Mouse (Mus musculus): ENCODE measurements around the gene Mpp5. TPM values are rescaled to one million over a fixed set of nuclear protein-coding genes. Genes with fewer than 3 reads are reported as not detected.
A peak's percentile ranks its signal among the peaks of the same experiment; 100 is the strongest.

Mpp5 gene
- 12.1 and 16.1 TPM in 2 replicates for polyA plus RNA-seq (2014; fragmentation: Nextera tagmentation; extraction: Ambion mirVana)

DNA sequence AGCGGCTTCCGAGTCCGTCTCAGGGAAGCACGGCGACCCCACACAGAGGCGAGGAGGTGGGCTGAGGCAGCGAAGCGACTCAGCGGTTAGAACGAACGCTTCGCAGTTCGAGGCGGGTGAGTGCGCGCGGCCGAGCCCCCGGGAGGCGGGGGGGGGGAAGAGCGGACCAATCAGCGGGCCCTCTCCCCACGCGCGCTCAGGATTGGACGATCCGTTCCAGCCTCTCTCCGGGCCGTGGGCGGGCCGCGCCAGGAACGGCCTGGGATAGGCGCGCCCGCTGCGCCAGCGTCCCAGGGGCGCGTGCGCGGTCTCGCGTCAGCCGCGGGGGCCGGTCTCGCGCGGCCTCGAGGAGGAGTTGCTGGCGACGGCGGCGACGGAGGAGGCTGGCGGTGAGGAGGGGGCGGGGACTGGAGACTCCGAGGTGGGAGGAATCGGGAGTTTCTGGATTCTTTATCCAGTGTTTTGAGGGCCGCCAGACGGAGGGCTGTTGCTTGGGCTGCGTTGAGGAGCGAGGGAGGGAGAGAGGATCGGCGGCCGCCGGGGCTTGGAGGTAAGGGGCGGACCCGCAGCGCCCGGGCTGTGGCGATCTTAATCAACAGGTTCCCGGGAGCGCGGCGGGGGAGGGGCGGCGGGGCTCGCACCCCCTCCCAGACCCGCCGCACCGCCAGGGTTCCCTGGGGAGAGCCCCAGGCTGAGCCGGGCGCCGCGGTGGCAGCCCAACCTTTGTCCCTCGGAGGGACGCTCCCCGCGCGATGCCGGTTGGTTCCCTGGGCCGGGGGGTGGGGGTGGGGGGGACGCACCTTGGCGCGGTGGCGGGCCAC lies at the start of gene Mpp5:
Gene Mpp5, plus strand, starts transcription at position 351 of the 821 bp plus-strand sequence.
- H3K9ac ChIP-seq (ENCODE audit: low read length): peak within 1 kb of the TSS; percentile 79
- ATAC-seq: peak; percentile 100
- under 1% methylated on average over 79 of the region's 98 CpGs for WGBS

DNA sequence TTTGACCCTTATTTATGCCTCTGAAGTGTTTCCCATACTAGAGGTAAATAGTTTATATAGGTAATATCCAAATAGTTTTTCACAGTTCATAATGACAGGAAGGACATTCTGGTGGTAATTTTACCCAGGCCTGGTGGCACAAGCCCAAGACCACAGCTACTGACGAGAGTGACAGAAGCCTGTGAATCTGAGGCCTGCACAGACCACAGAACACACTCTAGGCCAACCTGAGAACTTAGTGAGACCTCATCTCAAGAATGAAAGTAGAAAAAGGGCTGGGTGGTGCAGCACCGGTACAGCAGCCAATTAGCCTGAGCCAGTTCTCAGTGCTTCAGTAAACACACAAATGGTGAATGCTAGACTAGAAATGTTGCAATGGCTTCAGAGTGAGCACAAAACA lies 30.9 kb upstream of the Mpp5 start:
- Histone ChIP-seq H3K4me1 (ENCODE audit: control insufficient read depth, insufficient read depth, low read length) (no peaks in the 10 kb centered on the region), H3K9ac (ENCODE audit: low read length) (no peak overlapping the region), H3K27me3 (replicated peaks; ENCODE audit: control insufficient read depth, insufficient read depth, low read length) (no peaks in the 10 kb centered on the region), H3K4me3 (ENCODE audit: low read depth, low read length) (no peak overlapping the region), H3K9me3 (replicated peaks; ENCODE audit: control insufficient read depth, low read length) (no peaks in the 10 kb centered on the region), H3K36me3 (ENCODE audit: control insufficient read depth, insufficient read depth, low read length) (no peaks in the 10 kb centered on the region), H3K27ac (ENCODE audit: low read depth, low read length) (no peak overlapping the region), H3K4me2 (ENCODE audit: low read length) (no peak overlapping the region)
- DNase-seq (ENCODE audit: low spot score) (no peak), ATAC-seq (no peak)
- WGBS: 84% methylated on average over 2 of the region's 2 CpGs

More for the DNA sequence above, at the start of gene Mpp5:
- Histone ChIP-seq H3K36me3 (ENCODE audit: control insufficient read depth, insufficient read depth, low read length) (no peaks in the 10 kb centered on the region), H3K4me1 (ENCODE audit: control insufficient read depth, insufficient read depth, low read length) (peaks cover 3% of the 10 kb centered on the region), H3K4me2 (ENCODE audit: low read length) (peak within 1 kb of the TSS; percentile 72), H3K9me3 (replicated peaks; ENCODE audit: control insufficient read depth, low read length) (no peaks in the 10 kb centered on the region), H3K27me3 (replicated peaks; ENCODE audit: control insufficient read depth, insufficient read depth, low read length) (0 out of 2 replicates have a peak, but pooled peaks cover 3% of the 10 kb centered on the region), H3K4me3 (ENCODE audit: low read depth, low read length) (peak within 1 kb of the TSS; percentile 85), H3K27ac (ENCODE audit: low read depth, low read length) (peak within 1 kb of the TSS; percentile 86)
- peak; percentile 99 for DNase-seq (ENCODE audit: low spot score)

DNA sequence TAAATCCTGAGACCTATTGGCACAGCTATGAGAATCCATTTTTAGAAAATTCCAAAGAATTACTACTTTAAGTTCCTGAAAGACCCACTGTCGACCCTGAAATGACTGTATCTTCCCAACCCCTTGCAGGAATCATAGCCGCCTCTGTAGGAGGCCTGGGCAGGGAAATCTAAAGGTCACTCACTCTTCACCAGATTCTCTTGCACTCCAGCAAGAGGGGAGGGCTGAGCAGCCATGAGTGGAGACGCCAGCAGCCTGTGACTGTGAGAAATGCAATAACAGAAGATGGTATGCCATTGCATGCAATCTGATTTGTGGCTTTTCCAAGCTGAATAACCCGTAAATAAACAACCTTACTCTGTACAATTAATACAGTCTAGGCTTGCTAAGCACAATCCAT lies 21.0 kb upstream of the Mpp5 start:
- H3K4me3 ChIP-seq (ENCODE audit: low read depth, low read length): no peak overlapping the region
- no peak overlapping the region for H3K9ac ChIP-seq (ENCODE audit: low read length)
- H3K4me2 ChIP-seq (ENCODE audit: low read length): no peak overlapping the region
- H3K27ac ChIP-seq (ENCODE audit: low read depth, low read length): no peak overlapping the region
- H3K9me3 ChIP-seq (replicated peaks; ENCODE audit: control insufficient read depth, low read length): no peaks in the 10 kb centered on the region
- WGBS: 69% methylated on average over 4 of the region's 4 CpGs
- H3K27me3 ChIP-seq (replicated peaks; ENCODE audit: control insufficient read depth, insufficient read depth, low read length): no peaks in the 10 kb centered on the region
- H3K4me1 ChIP-seq (ENCODE audit: control insufficient read depth, insufficient read depth, low read length): no peaks in the 10 kb centered on the region
- ATAC-seq (no peak), DNase-seq (ENCODE audit: low spot score) (no peak)
- no peaks in the 10 kb centered on the region for H3K36me3 ChIP-seq (ENCODE audit: control insufficient read depth, insufficient read depth, low read length)

DNA sequence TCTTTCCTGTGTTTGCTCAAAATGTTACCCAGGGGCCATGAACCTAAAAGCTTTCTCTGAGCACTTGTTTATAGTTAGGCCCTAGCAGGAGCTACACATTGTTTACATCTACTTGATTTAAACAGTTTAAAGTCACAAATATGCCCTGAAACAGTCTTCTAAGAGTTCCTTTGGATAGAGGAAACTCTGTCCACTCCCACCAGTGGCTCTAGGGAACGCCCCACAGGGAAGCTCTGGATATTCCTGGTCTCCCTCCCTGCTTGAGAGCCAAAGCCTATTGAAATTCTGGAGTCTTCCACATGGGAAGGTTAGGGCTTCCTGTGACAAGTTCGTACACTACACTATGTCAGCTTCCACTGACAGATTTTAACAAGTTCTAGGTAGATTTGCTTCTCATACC lies 9.1 kb upstream of the Mpp5 start:
- no peak overlapping the region for H3K9ac ChIP-seq (ENCODE audit: low read length)
- no peaks in the 10 kb centered on the region for H3K4me1 ChIP-seq (ENCODE audit: control insufficient read depth, insufficient read depth, low read length)
- WGBS: 73% methylated on average over 2 of the region's 2 CpGs
- no peaks in the 10 kb centered on the region for H3K36me3 ChIP-seq (ENCODE audit: control insufficient read depth, insufficient read depth, low read length)
- H3K27ac ChIP-seq (ENCODE audit: low read depth, low read length): no peak overlapping the region
- DNase-seq (ENCODE audit: low spot score): no peak
- no peaks in the 10 kb centered on the region for H3K9me3 ChIP-seq (replicated peaks; ENCODE audit: control insufficient read depth, low read length)
- H3K4me3 ChIP-seq (ENCODE audit: low read depth, low read length): no peak overlapping the region
- ATAC-seq: no peak
- no peak overlapping the region for H3K4me2 ChIP-seq (ENCODE audit: low read length)
- H3K27me3 ChIP-seq (replicated peaks; ENCODE audit: control insufficient read depth, insufficient read depth, low read length): no peaks in the 10 kb centered on the region

DNA sequence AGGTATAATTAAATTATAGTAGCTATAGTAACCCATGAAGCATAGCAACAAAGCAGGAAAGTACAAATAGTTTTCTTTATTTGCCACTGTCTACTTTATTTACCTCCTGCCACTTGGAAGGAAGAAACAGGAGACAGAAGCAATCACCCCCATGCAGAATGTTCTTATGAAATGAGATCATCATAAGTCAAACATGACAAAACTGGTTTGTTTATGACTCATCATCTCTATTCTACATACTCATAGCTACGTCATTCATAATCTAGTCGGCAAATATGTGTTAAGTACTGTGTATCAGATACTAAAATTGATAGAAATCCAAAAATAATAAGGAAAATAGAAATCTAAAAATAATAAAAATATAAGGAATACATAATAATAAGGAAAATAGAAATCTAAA lies 8.4 kb upstream of the Mpp5 start:
- no peaks in the 10 kb centered on the region for H3K27me3 ChIP-seq (replicated peaks; ENCODE audit: control insufficient read depth, insufficient read depth, low read length)
- DNase-seq (ENCODE audit: low spot score) (no peak), ATAC-seq (no peak)
- no peaks in the 10 kb centered on the region for H3K9me3 ChIP-seq (replicated peaks; ENCODE audit: control insufficient read depth, low read length)
- H3K27ac ChIP-seq (ENCODE audit: low read depth, low read length): no peak overlapping the region
- no peaks in the 10 kb centered on the region for H3K4me1 ChIP-seq (ENCODE audit: control insufficient read depth, insufficient read depth, low read length)
- H3K4me2 ChIP-seq (ENCODE audit: low read length): no peak overlapping the region
- WGBS: 94% methylated on average over 2 of the region's 2 CpGs
- no peaks in the 10 kb centered on the region for H3K36me3 ChIP-seq (ENCODE audit: control insufficient read depth, insufficient read depth, low read length)
- H3K4me3 ChIP-seq (ENCODE audit: low read depth, low read length): no peak overlapping the region
- no peak overlapping the region for H3K9ac ChIP-seq (ENCODE audit: low read length)

DNA sequence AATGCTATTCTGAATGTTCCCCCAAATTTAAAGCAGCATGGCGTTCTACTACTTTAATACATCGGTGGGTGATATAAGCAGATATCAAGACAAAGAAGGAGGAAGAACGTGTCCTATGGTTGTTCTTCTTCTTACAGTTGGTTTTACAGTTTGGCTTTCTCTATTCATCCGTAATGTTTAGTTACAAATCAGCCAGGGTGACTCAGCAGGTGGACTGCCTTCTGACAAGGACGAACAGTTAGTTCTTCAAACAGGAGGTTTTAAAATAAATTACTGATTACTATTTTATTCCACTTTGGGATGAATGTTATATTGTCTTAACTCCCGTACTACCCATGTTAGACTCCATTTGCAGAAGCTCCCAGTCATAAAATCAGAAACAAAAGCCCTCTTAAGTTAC lies 2.5 kb upstream of the Mpp5 start:
- Histone ChIP-seq H3K36me3 (ENCODE audit: control insufficient read depth, insufficient read depth, low read length) (no peaks in the 10 kb centered on the region), H3K9me3 (replicated peaks; ENCODE audit: control insufficient read depth, low read length) (no peaks in the 10 kb centered on the region), H3K27me3 (replicated peaks; ENCODE audit: control insufficient read depth, insufficient read depth, low read length) (0 out of 2 replicates have a peak, but pooled peaks cover 3% of the 10 kb centered on the region), H3K9ac (ENCODE audit: low read length) (no peak overlapping the region), H3K4me2 (ENCODE audit: low read length) (no peak overlapping the region), H3K4me3 (ENCODE audit: low read depth, low read length) (no peak overlapping the region), H3K27ac (ENCODE audit: low read depth, low read length) (no peak overlapping the region), H3K4me1 (ENCODE audit: control insufficient read depth, insufficient read depth, low read length) (peaks cover 3% of the 10 kb centered on the region)
- DNase-seq (ENCODE audit: low spot score): no peak
- 78% methylated on average over 6 of the region's 6 CpGs for WGBS
- no peak for ATAC-seq

DNA sequence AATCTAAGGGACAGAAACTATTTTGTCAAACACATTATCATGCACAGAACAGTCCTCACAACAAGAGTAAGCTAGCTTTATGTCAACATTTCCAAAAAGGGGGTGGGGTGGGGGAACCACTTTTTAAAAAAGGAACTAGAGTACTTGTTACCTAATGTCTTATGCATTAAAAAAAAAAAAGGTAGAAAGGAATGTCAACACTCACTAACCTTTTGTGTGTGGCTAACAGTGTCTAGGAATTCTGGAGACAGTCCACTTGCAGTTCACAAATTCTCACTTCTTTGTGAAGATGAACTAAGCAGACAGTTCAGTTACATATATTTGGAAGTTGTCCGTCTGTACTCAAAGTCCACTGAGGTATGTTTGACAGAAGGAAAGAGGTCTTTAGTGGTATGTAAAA lies 1.3 kb upstream of the Mpp5 start:
- H3K4me2 ChIP-seq (ENCODE audit: low read length): no peak overlapping the region
- H3K36me3 ChIP-seq (ENCODE audit: control insufficient read depth, insufficient read depth, low read length): no peaks in the 10 kb centered on the region
- H3K27me3 ChIP-seq (replicated peaks; ENCODE audit: control insufficient read depth, insufficient read depth, low read length): 0 out of 2 replicates have a peak, but pooled peaks cover 3% of the 10 kb centered on the region
- H3K4me1 ChIP-seq (ENCODE audit: control insufficient read depth, insufficient read depth, low read length): peaks cover 3% of the 10 kb centered on the region
- no peaks in the 10 kb centered on the region for H3K9me3 ChIP-seq (replicated peaks; ENCODE audit: control insufficient read depth, low read length)
- DNase-seq (ENCODE audit: low spot score) (no peak), ATAC-seq (no peak)
- WGBS: 33% methylated on average over 1 of the region's 1 CpGs
- H3K27ac ChIP-seq (ENCODE audit: low read depth, low read length): no peak overlapping the region
- H3K9ac ChIP-seq (ENCODE audit: low read length): no peak overlapping the region
- H3K4me3 ChIP-seq (ENCODE audit: low read depth, low read length): 0 out of 2 replicates have a peak overlapping the region, but pooled peaks have one; percentile 85

DNA sequence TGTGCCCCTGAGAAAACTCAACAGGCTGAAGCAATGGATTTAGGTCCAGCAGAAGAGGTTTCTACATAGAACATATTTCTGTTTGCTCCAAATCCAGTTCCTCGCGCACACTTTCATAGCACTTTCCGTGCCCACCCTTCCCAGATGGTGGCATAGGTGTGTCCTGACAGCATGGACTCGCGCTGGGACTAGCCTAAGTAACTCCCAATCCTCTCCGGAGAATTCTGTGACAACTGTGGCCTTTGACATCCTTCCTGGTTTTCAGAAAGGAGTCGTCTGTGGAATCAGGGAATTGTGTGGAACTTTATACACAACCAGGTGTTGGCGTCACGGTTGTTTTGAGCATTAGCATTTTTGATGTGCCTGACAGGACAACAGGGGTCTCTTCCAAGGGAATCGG lies 594 bp upstream of the Mpp5 start:
- Histone ChIP-seq H3K27ac (ENCODE audit: low read depth, low read length) (no peak overlapping the region), H3K27me3 (replicated peaks; ENCODE audit: control insufficient read depth, insufficient read depth, low read length) (0 out of 2 replicates have a peak, but pooled peaks cover 3% of the 10 kb centered on the region), H3K9me3 (replicated peaks; ENCODE audit: control insufficient read depth, low read length) (no peaks in the 10 kb centered on the region), H3K4me1 (ENCODE audit: control insufficient read depth, insufficient read depth, low read length) (peaks cover 3% of the 10 kb centered on the region), H3K4me2 (ENCODE audit: low read length) (peak overlapping the region; percentile 72), H3K36me3 (ENCODE audit: control insufficient read depth, insufficient read depth, low read length) (no peaks in the 10 kb centered on the region), H3K4me3 (ENCODE audit: low read depth, low read length) (peak overlapping the region; percentile 85), H3K9ac (ENCODE audit: low read length) (peak overlapping the region; percentile 40)
- ATAC-seq (peak; percentile 19), DNase-seq (ENCODE audit: low spot score) (no peak)
- WGBS: 0% methylated on average over 10 of the region's 10 CpGs

DNA sequence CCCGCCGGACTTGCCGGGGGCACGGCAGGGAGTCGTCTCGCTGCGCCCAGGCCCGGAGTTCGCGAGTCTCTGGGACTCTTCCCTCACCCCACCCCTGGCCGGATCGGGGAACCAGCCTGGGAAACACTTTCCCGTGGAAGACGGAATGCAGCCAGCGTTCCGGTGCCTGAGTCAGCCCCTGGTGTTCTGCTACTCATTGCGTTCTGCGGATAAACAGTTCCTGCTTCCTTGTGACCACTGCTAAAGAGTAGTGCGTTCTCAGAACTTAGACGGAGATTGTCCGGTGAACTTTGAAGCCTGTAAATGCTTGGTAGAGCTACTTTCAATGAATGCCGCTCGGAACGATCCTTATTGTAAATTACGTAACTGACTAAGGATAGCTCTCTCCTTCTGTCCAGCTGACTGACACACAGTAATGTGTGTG lies 683 bp downstream of the Mpp5 start:
- Histone ChIP-seq H3K9ac (ENCODE audit: low read length) (peak overlapping the region; percentile 79), H3K36me3 (ENCODE audit: control insufficient read depth, insufficient read depth, low read length) (no peaks in the 10 kb centered on the region), H3K4me2 (ENCODE audit: low read length) (peak overlapping the region; percentile 72), H3K4me3 (ENCODE audit: low read depth, low read length) (peak overlapping the region; percentile 85), H3K4me1 (ENCODE audit: control insufficient read depth, insufficient read depth, low read length) (peaks cover 3% of the 10 kb centered on the region), H3K27me3 (replicated peaks; ENCODE audit: control insufficient read depth, insufficient read depth, low read length) (0 out of 2 replicates have a peak, but pooled peaks cover 3% of the 10 kb centered on the region), H3K9me3 (replicated peaks; ENCODE audit: control insufficient read depth, low read length) (no peaks in the 10 kb centered on the region), H3K27ac (ENCODE audit: low read depth, low read length) (peak overlapping the region; percentile 86)
- under 1% methylated on average over 25 of the region's 25 CpGs for WGBS
- peak; percentile 24 for ATAC-seq
- DNase-seq (ENCODE audit: low spot score): peak; percentile 60

Measured in forebrain, embryonic 14.5 days (tissue).